Mouse (Mus musculus): ENCODE measurements around the gene Sh2b3. TPM values are rescaled to one million over a fixed set of nuclear protein-coding genes. Genes with fewer than 3 reads are reported as not detected.

Sh2b3 gene
- polyA plus RNA-seq (2017; shearing (Covaris generic)): 10 to 100 TPM; 53.5 to 56.6 TPM

GRCm38 (mm10) chr5:121837441-121838340 lies at the start of gene Sh2b3:
TSS of gene Sh2b3 (minus strand) at chr5:121837646.

DNA sequence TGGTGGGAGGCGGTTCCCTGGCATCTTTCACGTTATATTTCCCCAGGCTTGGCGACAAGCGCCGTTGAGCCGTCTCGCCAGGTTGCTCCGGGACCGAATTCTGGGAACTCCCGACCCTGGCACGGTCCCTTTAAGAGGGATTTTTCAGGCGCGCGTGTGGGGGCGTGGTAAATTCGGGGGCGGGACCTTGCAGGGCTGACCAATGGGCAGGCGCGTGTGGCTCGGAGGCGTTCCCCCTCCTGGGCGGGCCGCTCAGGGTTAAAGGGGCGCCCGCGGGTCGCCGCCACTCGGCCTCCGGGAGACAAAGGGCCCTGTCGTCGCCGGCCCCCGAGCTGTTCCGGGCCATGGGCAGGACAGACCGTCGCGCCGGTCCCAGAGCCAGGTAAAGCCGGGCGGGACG lies 11.3 kb upstream of the Sh2b3 start, which contains the start of gene Pheta1:
Gene Pheta1, plus strand, starts transcription at position 242 of the 400 bp plus-strand sequence.

Other genes with a start within 250 kb of the Sh2b3 start
- gene Aldh2, start 243.8 kb downstream of the Sh2b3 start, polyA plus RNA-seq (2017; shearing (Covaris generic)): 10 to 100 TPM; 22.1 to 30.5 TPM
- gene Acad12, start 218.7 kb downstream of the Sh2b3 start, polyA plus RNA-seq (2017; shearing (Covaris generic)): 1 to 10 TPM; 2.2 to 7.6 TPM
- gene Acad10, start 177.1 kb downstream of the Sh2b3 start, polyA plus RNA-seq (2017; shearing (Covaris generic)): 10 to 100 TPM in 1 of 2 experiments, 1 to 10 TPM in 1; 6.6 to 10.1 TPM
- 10 to 100 TPM; 58.0 to 73.6 TPM for gene Brap, start 177.1 kb downstream of the Sh2b3 start, polyA plus RNA-seq (2017; shearing (Covaris generic))
- 10 to 100 TPM; 48.1 to 67.6 TPM for gene Atxn2, start 126.3 kb downstream of the Sh2b3 start, polyA plus RNA-seq (2017; shearing (Covaris generic))
- gene Pheta1, start 11.3 kb upstream of the Sh2b3 start, polyA plus RNA-seq (2017; shearing (Covaris generic)): 1 to 10 TPM; 5.1 to 7.2 TPM
- 1 to 10 TPM in 1 of 2 experiments, under 1 TPM in 1; 0.35 to 1.0 TPM for gene Cux2, start 212.5 kb upstream of the Sh2b3 start, polyA plus RNA-seq (2017; shearing (Covaris generic))